Mouse (Mus musculus) erythroblast, embryonic 14.5 days (primary cell): ENCODE results near the gene Snx15.

Source experiments
- GATA1 ChIP-seq: IDR thresholded peaks from 2 replicates; pipeline ENCODE4 v1.6.1; 2012; ENCODE audit warnings: low read length, inconsistent platforms, mixed read lengths
- TAL1 ChIP-seq: IDR thresholded peaks from 3 replicates; pipeline ENCODE4 v1.6.1; 2012; ENCODE audit warnings: low read length, inconsistent platforms, mixed read lengths

DNA sequence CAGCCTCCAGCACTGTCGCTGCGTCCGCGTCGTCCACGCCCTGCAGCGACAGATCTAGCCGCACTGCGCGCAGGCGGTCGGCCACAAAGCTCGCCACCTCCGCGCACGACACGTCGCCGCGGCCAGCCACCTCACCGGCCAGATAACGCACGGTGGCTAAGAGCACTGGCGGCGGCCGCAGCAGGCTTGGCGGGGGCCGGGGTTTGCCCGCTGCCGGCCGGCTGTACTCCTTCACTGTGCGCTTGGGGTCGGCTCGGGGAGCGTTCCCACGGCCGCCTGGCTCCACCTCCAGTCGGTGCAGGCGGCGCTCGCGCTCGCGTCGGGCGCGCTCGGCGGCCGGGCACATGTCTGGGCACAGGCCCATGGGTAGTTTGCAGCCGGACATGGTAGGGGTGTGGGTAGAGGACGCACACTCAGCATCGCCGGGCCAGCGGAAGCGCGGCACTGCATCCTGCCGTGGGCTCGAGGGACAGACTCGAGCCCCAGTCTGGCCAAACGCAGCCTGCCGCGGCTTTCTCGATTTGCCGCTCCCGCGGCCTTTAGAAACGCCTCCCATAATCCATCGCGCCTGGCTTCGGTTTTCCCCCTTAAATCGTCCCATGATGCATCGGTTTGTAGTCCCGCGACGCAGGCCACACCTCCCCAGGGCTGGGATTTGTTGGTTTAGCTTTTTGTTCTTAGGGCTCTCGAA lies 10.0 kb downstream of the Snx15 start, which contains the start of gene Sac3d1:
- TF ChIP-seq GATA1 (no peak), TAL1 (no peak)
